13 mouse cellular contexts compared by ENCODE assay signal in genomic region chr10:5139932-5140264, GRCm38 (mm10).
A peak's percentile ranks its signal among the peaks of the same experiment; 100 is the strongest.
DNase-seq lines count a peak whose midpoint lies in the region; ATAC-seq and TF ChIP-seq lines count a peak whose summit lies in the region.
"Had no signal": no experiment of that assay in that cellular context is flagged by ENCODE, and none has a peak within 500 bp of the region (broad histone marks: within the 10 kb centered on the region; RNA-seq: fewer than 3 reads in every experiment).

No protein-coding gene starts in this region.

- no peaks in the 10 kb centered on the region for H3K27me3 ChIP-seq in kidney, embryonic 16.5 days (ENCODE audit: insufficient read depth, low read length)
- no peaks in the 10 kb centered on the region for H3K27me3 ChIP-seq in kidney, postnatal 0 days (ENCODE audit: insufficient read depth, low read length)
- H3K27me3 ChIP-seq: hindbrain, embryonic 12.5 days had no signal

- no peaks in the 10 kb centered on the region for H3K9me3 ChIP-seq in kidney, embryonic 16.5 days (ENCODE audit: low read length)
- H3K9me3 ChIP-seq in kidney, postnatal 0 days (replicated peaks; ENCODE audit: low read length), result no peaks in the 10 kb centered on the region
- H3K9me3 ChIP-seq: hindbrain, embryonic 12.5 days had no signal

- 41% methylated on average over 4 of the region's 4 CpGs for WGBS in kidney, embryonic 16.5 days
- 57% methylated on average over 4 of the region's 4 CpGs for WGBS in kidney, postnatal 0 days

- H3K36me3 ChIP-seq in kidney, embryonic 16.5 days (ENCODE audit: insufficient read depth, low read length), result 0 out of 2 replicates have a peak, but pooled peaks cover 3% of the 10 kb centered on the region
- no peaks in the 10 kb centered on the region for H3K36me3 ChIP-seq in kidney, postnatal 0 days (ENCODE audit: insufficient read depth, low read length)

- H3K9ac ChIP-seq in kidney, embryonic 16.5 days (replicated peaks; ENCODE audit: low read length), result no peak overlapping the region
- no peak overlapping the region for H3K9ac ChIP-seq in kidney, postnatal 0 days (ENCODE audit: low read depth, low read length)
- H3K9ac ChIP-seq: hindbrain, embryonic 12.5 days; liver, embryonic 14.5 days had no signal

- H3K27ac ChIP-seq in kidney, embryonic 16.5 days (ENCODE audit: low read length), result peak overlapping the region; percentile 83
- H3K27ac ChIP-seq in kidney, postnatal 0 days, result peak overlapping the region; percentile 63
- H3K27ac ChIP-seq: hindbrain, embryonic 12.5 days; liver, embryonic 14.5 days had no signal

- TF ChIP-seq CTCF in kidney, postnatal 0 days (IDR thresholded peaks at IDR 0.05; ENCODE audit: low read depth), result no peak

- peaks cover 8% of the 10 kb centered on the region for H3K4me1 ChIP-seq in kidney, embryonic 16.5 days (ENCODE audit: insufficient read depth, low read length)
- H3K4me1 ChIP-seq in kidney, postnatal 0 days (replicated peaks; ENCODE audit: insufficient read depth, low read length), result no peaks in the 10 kb centered on the region
- H3K4me1 ChIP-seq: hindbrain, embryonic 12.5 days had no signal

- H3K4me3 ChIP-seq in kidney, embryonic 16.5 days (ENCODE audit: low read length), result no peak overlapping the region
- H3K4me3 ChIP-seq in kidney, postnatal 0 days (replicated peaks; ENCODE audit: low read depth, low read length), result no peak overlapping the region
- H3K4me3 ChIP-seq: hindbrain, embryonic 12.5 days had no signal

- H3K4me2 ChIP-seq in kidney, embryonic 16.5 days (replicated peaks; ENCODE audit: low read depth, low read length), result no peak overlapping the region
- no peak overlapping the region for H3K4me2 ChIP-seq in kidney, postnatal 0 days (ENCODE audit: low read length)
- H3K4me2 ChIP-seq: hindbrain, embryonic 12.5 days had no signal

- DNase-seq in gastrocnemius, postnatal 25 days, result peak; percentile 9
- no peak for DNase-seq in gastrocnemius, adult 18-20 months (ENCODE audit: low spot score)
- no peak for DNase-seq in kidney, adult 9 months
- DNase-seq in adipocyte (ENCODE audit: low spot score), result peak; percentile 62
- DNase-seq in kidney, postnatal 0 days (ENCODE audit: low spot score), result no peak
- DNase-seq in right cerebral cortex, postnatal 10 days (ENCODE audit: low spot score in 2 of 2), result no peak
- DNase-seq in cerebellum, adult 18-20 months, result no peak
- DNase-seq: cerebellum, adult 11-12 months had no signal

- ATAC-seq in kidney, embryonic 16.5 days (ENCODE audit: low FRiP score, low TSS enrichment), result peak; percentile 85
- ATAC-seq in kidney, postnatal 0 days (replicated peaks; ENCODE audit: low FRiP score, low read depth), result 0 out of 2 replicates have a peak, but pooled peaks have one; percentile 33
- ATAC-seq: forebrain, embryonic 16.5 days; midbrain, embryonic 16.5 days had no signal

Comparison
In these comparisons a context has a peak if more than half of its experiments do, and no peak if none do; other contexts are left out.
1. DNase-seq: peak in gastrocnemius, postnatal 25 days (single experiment) and adipocyte (single experiment); none in gastrocnemius, adult 18-20 months (single experiment), kidney, adult 9 months (single experiment), kidney, postnatal 0 days (single experiment), right cerebral cortex, postnatal 10 days (0 of 2) and cerebellum, adult 18-20 months (0 of 2).